Mouse (Mus musculus) heart, embryonic 14.5 days (tissue): ENCODE measurements at regions not wholly inside any gene's neighbourhood (a gene's known extent, or its start where the extent isn't known, plus 50 kb on each side); places are given as distances from the start of the nearest gene placed in this dataset.

Experiments used
- ATAC-seq: fragments of 200-750 bp; cut with Nextera tagmentation; 2 replicates; pipeline ENCODE4 v1.8.0; 2017; ENCODE audit warnings: low read depth, moderate TSS enrichment; ENCODE audit not compliant: insufficient number of reproducible peaks, insufficient read depth, low FRiP score
- H3K27ac ChIP-seq, 2 experiments: fragments of 200-500 bp in 1 of 2; fragments of 300-500 bp in 1 of 2; sonication (generic) in 1 of 2; replicated peaks in 1 of 2; 2 replicates each; pipeline ENCODE4 v1.5.1; 2012 to 2014; ENCODE audit warnings: low read depth in 2 of 2, low read length in 2 of 2, control low read depth in 1 of 2, mild to moderate bottlenecking in 1 of 2, mixed read lengths in 1 of 2; ENCODE audit not compliant: control insufficient read depth in 1 of 2, insufficient read depth in 1 of 2
- H3K27me3 ChIP-seq: fragments of 300-500 bp; sonication (generic); 2 replicates; pipeline ENCODE4 v1.6.1; 2014; ENCODE audit warnings: mild to moderate bottlenecking, low read length, control low read depth; ENCODE audit not compliant: control insufficient read depth, insufficient read depth
- H3K36me3 ChIP-seq: fragments of 300-500 bp; sonication (generic); 2 replicates; pipeline ENCODE4 v1.6.1; 2014; ENCODE audit warnings: mild to moderate bottlenecking, control low read depth, low read length, mixed read lengths; ENCODE audit not compliant: control insufficient read depth, insufficient read depth
- H3K4me1 ChIP-seq, 2 experiments: fragments of 200-500 bp in 1 of 2; fragments of 300-500 bp in 1 of 2; sonication (generic) in 1 of 2; 2 replicates each; pipeline ENCODE4 v1.6.1; 2012 to 2014; ENCODE audit warnings: low read length in 2 of 2, control low read depth in 1 of 2, mixed read lengths in 1 of 2; ENCODE audit not compliant: control insufficient read depth in 2 of 2, insufficient read depth in 2 of 2
- H3K4me2 ChIP-seq: fragments of 300-500 bp; sonication (generic); 2 replicates; pipeline ENCODE4 v1.6.1; 2014; ENCODE audit warnings: mild to moderate bottlenecking, low read length
- H3K4me3 ChIP-seq, 2 experiments: fragments of 200-500 bp in 1 of 2; fragments of 300-500 bp in 1 of 2; sonication (generic) in 1 of 2; 2 replicates each; pipeline ENCODE4 v1.5.1; 2012 to 2014; ENCODE audit warnings: low read length in 2 of 2, mild to moderate bottlenecking in 2 of 2, control low read depth in 1 of 2, low read depth in 1 of 2, moderate library complexity in 1 of 2; ENCODE audit not compliant: control insufficient read depth in 1 of 2, insufficient read depth in 1 of 2
- H3K9ac ChIP-seq: fragments of 300-500 bp; sonication (generic); 2 replicates; pipeline ENCODE4 v1.6.1; 2014; ENCODE audit warnings: mild to moderate bottlenecking, low read length
- H3K9me3 ChIP-seq: fragments of 300-500 bp; sonication (generic); 2 replicates; pipeline ENCODE4 v1.6.1; 2016; ENCODE audit warnings: low read length, control low read depth; ENCODE audit not compliant: control insufficient read depth
- WGBS: fragments of 180-500 bp; shearing (Covaris S2); extraction: QIAGEN DNeasy Blood & Tissue Kit; methylation state at CpG from one replicate; pipeline ENCODE4 v1.1.7; 2014; 5-methylcytosine and 5-hydroxymethylcytosine counted together

DNA sequence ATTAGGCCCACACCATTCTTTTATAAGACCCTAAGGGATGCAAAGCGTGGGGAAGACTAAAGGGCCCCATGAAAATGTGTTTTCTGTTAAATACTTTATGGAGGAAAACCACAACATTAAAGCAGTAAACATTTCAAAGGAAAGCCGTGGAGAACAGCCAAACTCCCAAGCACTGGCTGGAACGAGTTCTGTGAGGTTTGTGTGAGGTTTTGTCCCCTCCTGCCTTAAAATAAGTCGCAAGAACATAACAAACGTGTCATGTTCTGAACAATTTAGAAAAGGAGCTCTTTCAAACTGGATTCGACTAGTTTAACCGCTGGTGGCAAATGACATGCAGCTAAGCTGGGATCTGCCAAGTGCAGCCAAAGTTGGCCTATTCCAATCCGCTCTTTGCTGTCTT lies 109.4 kb downstream of the Nhlrc3 start:
- H3K4me3 ChIP-seq: no peak overlapping the region
- H3K27ac ChIP-seq: no peak overlapping the region
- 78% methylated on average over 8 of the region's 8 CpGs for WGBS
- ATAC-seq: no peak
- no peaks in the 10 kb centered on the region for H3K27me3 ChIP-seq
- H3K4me1 ChIP-seq: no peaks in the 10 kb centered on the region
- H3K4me2 ChIP-seq: no peak overlapping the region
- no peaks in the 10 kb centered on the region for H3K36me3 ChIP-seq
- no peak overlapping the region for H3K9ac ChIP-seq
- peaks cover 5% of the 10 kb centered on the region; the same call in 1 of the 2 replicates for H3K9me3 ChIP-seq

DNA sequence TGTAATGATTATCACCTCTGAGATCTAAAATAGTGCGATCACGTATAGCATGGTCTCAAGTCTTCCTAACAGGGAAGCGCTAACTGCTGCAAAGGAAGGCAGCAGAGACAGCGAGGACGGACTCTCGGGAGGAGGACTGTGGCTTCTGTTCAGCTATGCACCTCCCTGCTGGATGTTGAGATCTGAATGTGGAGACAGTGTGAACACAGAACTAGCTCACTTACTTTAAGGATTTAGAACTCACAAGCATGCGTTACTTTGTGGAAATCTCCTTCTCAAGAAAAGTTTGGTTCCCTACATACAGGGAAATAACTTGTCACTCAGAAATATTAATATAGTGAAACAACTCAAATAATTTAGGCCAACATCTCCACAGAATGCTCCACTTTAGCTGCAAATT lies 109.8 kb downstream of the Nhlrc3 start:
- Histone ChIP-seq H3K36me3 (no peaks in the 10 kb centered on the region), H3K27ac (no peak overlapping the region), H3K9me3 (peaks cover 5% of the 10 kb centered on the region; the same call in 1 of the 2 replicates), H3K9ac (no peak overlapping the region), H3K27me3 (no peaks in the 10 kb centered on the region), H3K4me3 (no peak overlapping the region), H3K4me1 (peaks cover 0 to under 1% of the 10 kb centered on the region in 2 experiments; a peak in 1 of 4 replicates), H3K4me2 (no peak overlapping the region)
- no peak for ATAC-seq
- WGBS: 83% methylated on average over 7 of the region's 7 CpGs

DNA sequence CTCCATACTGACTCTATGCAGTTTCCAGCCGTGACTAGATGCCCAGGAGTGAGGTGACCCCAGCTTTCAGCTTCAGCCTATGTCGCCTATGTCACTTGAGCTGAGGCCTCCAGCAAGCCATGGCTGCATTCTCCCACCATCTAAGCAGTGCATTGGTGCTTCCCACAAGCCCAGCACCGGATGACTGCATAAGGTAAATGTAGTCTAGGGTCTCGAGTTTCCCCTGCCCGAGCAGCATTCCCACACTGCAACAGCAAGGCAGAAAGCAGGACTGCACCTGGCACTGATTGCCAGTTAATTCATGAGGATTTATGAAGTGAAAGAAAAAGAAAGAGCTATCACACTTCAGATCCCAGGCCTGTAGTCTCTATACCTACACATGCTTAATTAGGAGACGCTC lies 119.5 kb downstream of the Nhlrc3 start:
- Histone ChIP-seq H3K4me1 (peaks cover 2 to 5% of the 10 kb centered on the region in 2 experiments; a peak in 2 of 4 replicates), H3K36me3 (no peaks in the 10 kb centered on the region), H3K4me3 (no peak overlapping the region), H3K27ac (no peak overlapping the region), H3K4me2 (no peak overlapping the region), H3K9ac (no peak overlapping the region), H3K9me3 (no peaks in the 10 kb centered on the region), H3K27me3 (no peaks in the 10 kb centered on the region)
- no peak for ATAC-seq
- WGBS: 83% methylated on average over 6 of the region's 6 CpGs

DNA sequence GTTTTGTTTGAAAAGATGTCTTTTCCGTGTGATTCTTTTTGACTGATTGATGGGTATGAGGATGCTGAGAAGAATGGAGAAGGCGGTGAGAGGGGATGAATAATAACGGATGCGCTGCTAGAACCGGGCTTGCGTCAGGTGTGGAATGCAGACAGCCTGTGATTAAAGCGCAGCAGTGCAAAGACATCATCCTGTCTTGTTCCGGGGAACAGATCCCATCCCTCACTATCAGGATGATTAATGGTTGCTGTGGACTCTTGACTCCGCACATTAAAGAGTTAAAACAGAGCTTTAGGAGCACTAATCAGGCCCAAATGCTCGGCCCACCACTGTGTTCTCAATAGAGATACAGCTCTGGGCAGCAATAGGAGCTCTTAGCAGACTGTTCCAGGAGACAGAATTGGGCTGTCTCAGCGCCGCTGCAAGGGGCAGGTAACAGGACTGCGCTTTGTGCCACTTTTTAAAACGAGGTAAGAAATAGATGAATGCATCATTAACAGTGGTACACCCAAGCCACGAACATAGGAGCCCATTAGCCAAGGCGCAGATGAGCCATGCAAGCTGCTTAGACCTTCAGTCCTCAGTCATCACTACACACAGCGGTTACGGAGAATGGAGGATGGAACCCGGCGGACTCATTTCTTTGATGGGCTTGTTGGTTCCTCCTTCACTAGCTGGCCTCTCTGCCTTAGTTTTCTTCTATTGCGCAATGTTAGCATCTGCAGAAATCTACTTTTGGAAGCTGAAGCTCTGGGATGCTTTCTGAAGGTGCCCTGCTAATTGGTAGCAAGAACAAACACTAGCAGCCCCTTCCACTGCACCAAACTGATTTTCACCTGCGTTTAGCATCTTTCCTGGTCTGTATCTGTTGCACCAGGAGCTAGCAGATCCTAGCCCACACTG lies 121.6 kb downstream of the Nhlrc3 start:
- 70% methylated on average over 22 of the region's 22 CpGs for WGBS
- Histone ChIP-seq H3K4me2 (no peak overlapping the region), H3K27me3 (no peaks in the 10 kb centered on the region), H3K36me3 (no peaks in the 10 kb centered on the region), H3K4me3 (no peak overlapping the region), H3K9ac (no peak overlapping the region), H3K9me3 (no peaks in the 10 kb centered on the region), H3K4me1 (no peaks in the 10 kb centered on the region), H3K27ac (no peak overlapping the region)
- ATAC-seq: no peak

DNA sequence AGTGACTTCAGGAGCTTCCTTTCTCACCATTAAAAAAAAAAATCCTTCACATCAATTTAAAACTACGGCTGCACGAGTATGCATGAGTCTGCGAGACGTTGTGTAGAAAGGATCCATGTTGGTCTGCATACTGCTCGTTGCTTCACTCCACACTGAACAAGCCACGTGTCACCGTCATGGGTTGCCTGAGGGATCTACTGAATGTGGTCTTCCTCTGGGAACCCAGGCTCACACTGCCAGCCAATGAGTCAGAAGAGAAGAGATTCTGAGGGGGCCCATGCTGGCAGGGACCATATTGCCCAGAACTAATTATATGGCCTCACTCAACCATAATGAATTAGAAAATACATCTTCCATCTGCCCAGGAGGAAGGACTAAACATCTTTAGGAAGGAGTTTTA lies 124.6 kb downstream of the Nhlrc3 start:
- H3K4me3 ChIP-seq: no peak overlapping the region
- no peak overlapping the region for H3K9ac ChIP-seq
- no peaks in the 10 kb centered on the region for H3K9me3 ChIP-seq
- no peaks in the 10 kb centered on the region for H3K4me1 ChIP-seq
- H3K27me3 ChIP-seq: no peaks in the 10 kb centered on the region
- no peak overlapping the region for H3K4me2 ChIP-seq
- H3K27ac ChIP-seq: no peak overlapping the region
- no peaks in the 10 kb centered on the region for H3K36me3 ChIP-seq
- no peak for ATAC-seq
- WGBS: 93% methylated on average over 7 of the region's 7 CpGs

DNA sequence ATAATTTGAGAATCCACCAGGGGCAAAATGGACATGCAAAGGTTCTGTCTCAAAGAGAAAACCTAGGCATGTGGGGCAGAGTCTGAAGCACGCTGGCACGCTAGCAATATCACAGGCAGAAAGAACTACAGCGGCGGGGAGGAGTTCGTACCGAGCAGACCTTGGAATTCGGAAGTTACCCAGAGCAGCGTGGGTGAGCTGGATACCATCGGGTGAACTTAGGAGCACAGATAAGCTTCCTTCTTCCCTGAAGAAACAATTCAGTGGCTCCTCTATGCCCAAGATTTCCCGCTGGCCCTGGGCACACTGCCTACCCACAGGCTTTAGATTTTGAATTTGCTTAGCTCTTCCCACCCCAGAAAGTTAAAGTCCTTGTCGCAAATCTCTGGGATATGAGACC lies 129.1 kb downstream of the Nhlrc3 start:
- no peak for ATAC-seq
- H3K9me3 ChIP-seq: no peaks in the 10 kb centered on the region
- WGBS: 20% methylated on average over 11 of the region's 11 CpGs
- H3K4me2 ChIP-seq: peak overlapping the region; percentile 66
- no peak overlapping the region for H3K27ac ChIP-seq
- H3K4me1 ChIP-seq: no peaks in the 10 kb centered on the region
- no peaks in the 10 kb centered on the region for H3K36me3 ChIP-seq
- H3K4me3 ChIP-seq: peak overlapping the region; percentile 27 to 34
- H3K27me3 ChIP-seq: no peaks in the 10 kb centered on the region
- H3K9ac ChIP-seq: peak overlapping the region; percentile 45; the same call in 1 of the 2 replicates

DNA sequence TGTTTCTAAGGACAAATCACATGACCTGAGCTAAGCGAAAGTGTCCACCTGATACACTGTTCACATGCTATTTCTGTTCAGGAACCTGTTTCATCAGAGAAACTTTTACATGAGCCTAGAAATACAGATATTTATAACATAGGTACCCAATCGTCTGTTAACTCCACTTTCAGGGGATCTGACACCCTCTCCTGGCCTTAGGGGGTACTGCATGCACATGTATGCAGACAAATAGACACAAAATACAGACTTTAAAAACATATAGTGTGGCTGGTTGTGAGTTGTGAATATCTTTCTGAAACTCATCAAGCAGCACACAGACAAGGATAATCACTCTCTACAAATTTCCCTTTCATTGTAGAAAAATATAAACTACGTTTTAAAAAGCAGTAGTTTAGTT lies 133.6 kb downstream of the Nhlrc3 start:
- no peak overlapping the region for H3K9ac ChIP-seq
- 64% methylated on average over 3 of the region's 3 CpGs for WGBS
- no peak overlapping the region for H3K4me3 ChIP-seq
- H3K27me3 ChIP-seq: no peaks in the 10 kb centered on the region
- H3K4me2 ChIP-seq: no peak overlapping the region
- H3K36me3 ChIP-seq: no peaks in the 10 kb centered on the region
- H3K9me3 ChIP-seq: no peaks in the 10 kb centered on the region
- ATAC-seq: no peak
- H3K4me1 ChIP-seq: no peaks in the 10 kb centered on the region
- no peak overlapping the region for H3K27ac ChIP-seq

DNA sequence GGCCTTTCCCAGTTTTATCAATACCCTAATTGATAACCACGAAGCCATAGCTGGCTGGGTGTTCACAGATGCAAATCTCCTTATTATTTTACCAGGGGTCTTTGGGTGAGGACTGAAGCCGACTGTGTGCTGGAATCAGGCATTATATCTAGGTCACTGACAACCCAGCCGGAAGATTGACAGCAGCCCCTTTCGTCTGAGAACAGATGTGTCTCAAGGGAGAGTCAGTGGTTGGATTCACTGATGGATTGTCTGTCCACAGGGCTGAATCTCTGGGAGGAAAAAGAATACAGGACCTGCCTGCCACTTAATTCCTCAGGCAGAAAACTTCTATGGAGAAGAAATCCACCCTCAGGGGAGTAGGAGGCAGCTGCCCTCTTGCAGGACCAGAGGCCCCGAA lies 135.7 kb downstream of the Nhlrc3 start:
- Histone ChIP-seq H3K9me3 (no peaks in the 10 kb centered on the region), H3K4me1 (no peaks in the 10 kb centered on the region), H3K27me3 (no peaks in the 10 kb centered on the region), H3K4me3 (no peak overlapping the region), H3K36me3 (no peaks in the 10 kb centered on the region), H3K27ac (no peak overlapping the region), H3K4me2 (no peak overlapping the region), H3K9ac (no peak overlapping the region)
- ATAC-seq: no peak
- 56% methylated on average over 5 of the region's 5 CpGs for WGBS
